Mouse (Mus musculus): ENCODE results near the gene Mdga1.

Gene Mdga1

GRCm38 (mm10) chr17:29888981-29889980 lies 80.6 kb downstream of the Mdga1 start:
- in situ Hi-C loops (cut with MboI; ENCODE audit: unreplicated experiment in 2 of 2) = loop anchor here (10.0 to 25.0 kb wide), 2 partner anchors 504 to 652 kb away; partner anchors contain the start of gene Cpne5 (in 2 of the 2)

GRCm38 (mm10) chr17:29887881-29888826 lies 81.7 kb downstream of the Mdga1 start:
- in situ Hi-C loops (cut with MboI; ENCODE audit: unreplicated experiment in 2 of 2) = loop anchor here (10.0 to 25.0 kb wide), 2 partner anchors 503 to 651 kb away; partner anchors contain the start of gene Cpne5 (in 2 of the 2)

GRCm38 (mm10) chr17:29887271-29887880 lies 82.5 kb downstream of the Mdga1 start:
- in situ Hi-C loops (cut with MboI; ENCODE audit: unreplicated experiment in 2 of 2) = loop anchor here (10.0 to 25.0 kb wide), 2 partner anchors 503 to 650 kb away; partner anchors contain the start of gene Cpne5 (in 2 of the 2)

- in situ Hi-C loops (cut with MboI; ENCODE audit: unreplicated experiment in 2 of 2) = loop anchor here (10.0 to 25.0 kb wide), 2 partner anchors 502 to 649 kb away; partner anchors contain the start of gene Cpne5 (in 2 of the 2)
These were observed 83.1 kb downstream of the Mdga1 start for GRCm38 (mm10) chr17:29886655-29887251.

- in situ Hi-C loops (cut with MboI; ENCODE audit: unreplicated experiment in 2 of 2) = loop anchor here (10.0 to 25.0 kb wide), 2 partner anchors 501 to 649 kb away; partner anchors contain the start of gene Cpne5 (in 2 of the 2)
These were observed 83.8 kb downstream of the Mdga1 start for GRCm38 (mm10) chr17:29886061-29886460.

GRCm38 (mm10) chr17:29884596-29884995 lies 85.3 kb downstream of the Mdga1 start:
- in situ Hi-C loops (cut with MboI; ENCODE audit: unreplicated experiment in 2 of 2) = loop anchor here (5.0 to 25.0 kb wide), 7 partner anchors 92 to 647 kb away; partner anchors contain the start of gene Cpne5 (in 2 of the 2)

- in situ Hi-C loops (cut with MboI; ENCODE audit: unreplicated experiment in 2 of 2) = loop anchor here (5.0 to 25.0 kb wide), 7 partner anchors 91 to 646 kb away; partner anchors contain the start of gene Cpne5 (in 2 of the 2)
These were observed 86.5 kb downstream of the Mdga1 start for GRCm38 (mm10) chr17:29883351-29883750.

GRCm38 (mm10) chr17:29882885-29883284 lies 87.0 kb downstream of the Mdga1 start:
- in situ Hi-C loops (cut with MboI; ENCODE audit: unreplicated experiment in 2 of 2) = loop anchor here (5.0 to 25.0 kb wide), 7 partner anchors 91 to 646 kb away; partner anchors contain the start of gene Cpne5 (in 2 of the 2)

- in situ Hi-C loops (cut with MboI; ENCODE audit: unreplicated experiment in 2 of 2) = loop anchor here (5.0 to 25.0 kb wide), 7 partner anchors 88 to 643 kb away; partner anchors contain the start of gene Cpne5 (in 2 of the 2)
These were observed 89.6 kb downstream of the Mdga1 start for GRCm38 (mm10) chr17:29880251-29880650.

- in situ Hi-C loops (cut with MboI; ENCODE audit: unreplicated experiment in 2 of 2) = loop anchor here (5.0 to 25.0 kb wide), 2 partner anchors 352 to 642 kb away; partner anchors contain the start of gene Cpne5 (in 2 of the 2)
These were observed 90.9 kb downstream of the Mdga1 start for GRCm38 (mm10) chr17:29878990-29879389.

GRCm38 (mm10) chr17:29874082-29874679 lies 95.7 kb downstream of the Mdga1 start:
- in situ Hi-C loops (cut with MboI; ENCODE audit: unreplicated experiment in 2 of 2) = no loop called here

GRCm38 (mm10) chr17:29873580-29874015 lies 96.3 kb downstream of the Mdga1 start:
- in situ Hi-C loops (cut with MboI; ENCODE audit: unreplicated experiment in 2 of 2) = no loop called here

GRCm38 (mm10) chr17:29870316-29870715 lies 99.6 kb downstream of the Mdga1 start:
- in situ Hi-C loops (cut with MboI; ENCODE audit: unreplicated experiment in 2 of 2) = no loop called here

GRCm38 (mm10) chr17:29865914-29866313 lies 104.0 kb downstream of the Mdga1 start:
- in situ Hi-C loops (cut with MboI; ENCODE audit: unreplicated experiment in 2 of 2) = no loop called here

GRCm38 (mm10) chr17:29864440-29864839 lies 105.4 kb downstream of the Mdga1 start:
- in situ Hi-C loops (cut with MboI; ENCODE audit: unreplicated experiment in 2 of 2) = no loop called here

GRCm38 (mm10) chr17:29859788-29860283 lies 110.1 kb downstream of the Mdga1 start:
- in situ Hi-C loops (cut with MboI; ENCODE audit: unreplicated experiment in 2 of 2) = no loop called here

- in situ Hi-C loops (cut with MboI; ENCODE audit: unreplicated experiment in 2 of 2) = no loop called here
These were observed 111.1 kb downstream of the Mdga1 start for GRCm38 (mm10) chr17:29858764-29859163.

All from v-Abl transformed pro-B cells (cell line).